Mouse (Mus musculus) heart, embryonic 10.5 days (tissue): ENCODE measurements around the gene Adamtsl3. TPM values are rescaled to one million over a fixed set of nuclear protein-coding genes. Genes with fewer than 3 reads are reported as not detected.

Experiments
- DNase-seq: peaks from one replicate; pipeline ENCODE4 v3.0.0-alpha.2; 2017; ENCODE audit warnings: low spot score
- H3K27ac ChIP-seq: fragments of 300-500 bp; sonication (generic); 2 replicates; pipeline ENCODE4 v1.5.1; 2016; ENCODE audit warnings: mild to moderate bottlenecking
- H3K27me3 ChIP-seq: fragments of 300-500 bp; sonication (generic); 2 replicates; pipeline ENCODE4 v1.6.1; 2016; ENCODE audit warnings: mild to moderate bottlenecking; ENCODE audit not compliant: poor library complexity, insufficient read depth, severe bottlenecking
- H3K36me3 ChIP-seq: fragments of 300-500 bp; sonication (generic); 2 replicates; pipeline ENCODE4 v1.6.1; 2016; ENCODE audit warnings: mild to moderate bottlenecking, moderate library complexity
- H3K4me1 ChIP-seq: fragments of 300-500 bp; sonication (generic); 2 replicates; pipeline ENCODE4 v1.6.1; 2016; ENCODE audit warnings: mild to moderate bottlenecking
- H3K4me3 ChIP-seq: fragments of 300-500 bp; sonication (generic); 2 replicates; pipeline ENCODE4 v1.5.1; 2016; ENCODE audit warnings: mild to moderate bottlenecking, moderate library complexity
- H3K9me3 ChIP-seq: fragments of 300-500 bp; sonication (generic); 2 replicates; pipeline ENCODE4 v1.6.1; 2016; ENCODE audit warnings: mild to moderate bottlenecking, moderate library complexity
- WGBS: fragments of 180-500 bp; shearing (Covaris S2); methylation state at CpG from one replicate; pipeline ENCODE4 v1.1.7; 2016; 5-methylcytosine and 5-hydroxymethylcytosine counted together
- polyA plus RNA-seq: library from polyadenylated mRNA; unstranded; fragments of >200 nt; fragmentation: Nextera tagmentation; extraction: Ambion mirVana; gene quantifications from 2 replicates; pipeline ENCODE4 v1.2.1, GENCODE M21; 2016

Adamtsl3 gene
- polyA plus RNA-seq, 1 experiment from 2014 or later: 0.06 TPM

- Histone ChIP-seq H3K27ac (no peak overlapping the region), H3K36me3 (no peaks in the 10 kb centered on the region), H3K9me3 (no peaks in the 10 kb centered on the region), H3K4me3 (no peak overlapping the region), H3K27me3 (no peaks in the 10 kb centered on the region), H3K4me1 (no peaks in the 10 kb centered on the region)
- DNase-seq: peak; percentile 58
- WGBS: 39% methylated on average over 2 of the region's 2 CpGs
These were observed 122.9 kb downstream of the Adamtsl3 start for GRCm38 (mm10) chr7:82458376-82458775.

GRCm38 (mm10) chr7:82462921-82463523, 127.5 kb downstream of the Adamtsl3 start:
- no peak overlapping the region for H3K4me3 ChIP-seq
- no peaks in the 10 kb centered on the region for H3K27me3 ChIP-seq
- peak; percentile 35 for DNase-seq
- no peaks in the 10 kb centered on the region for H3K9me3 ChIP-seq
- H3K36me3 ChIP-seq: no peaks in the 10 kb centered on the region
- H3K27ac ChIP-seq: no peak overlapping the region
- WGBS: 88% methylated on average over 10 of the region's 10 CpGs
- no peaks in the 10 kb centered on the region for H3K4me1 ChIP-seq

- Histone ChIP-seq H3K9me3 (no peaks in the 10 kb centered on the region), H3K4me3 (no peak overlapping the region), H3K36me3 (no peaks in the 10 kb centered on the region), H3K4me1 (no peaks in the 10 kb centered on the region), H3K27me3 (no peaks in the 10 kb centered on the region), H3K27ac (no peak overlapping the region)
- no peak for DNase-seq
- WGBS: 58% methylated on average over 2 of the region's 2 CpGs
These were observed 128.9 kb downstream of the Adamtsl3 start for GRCm38 (mm10) chr7:82464364-82464763.

GRCm38 (mm10) chr7:82465437-82465836, 129.9 kb downstream of the Adamtsl3 start:
- Histone ChIP-seq H3K27ac (no peak overlapping the region), H3K36me3 (no peaks in the 10 kb centered on the region), H3K9me3 (no peaks in the 10 kb centered on the region), H3K27me3 (no peaks in the 10 kb centered on the region), H3K4me3 (no peak overlapping the region), H3K4me1 (no peaks in the 10 kb centered on the region)
- whole genome bisulfite sequencing: 63% methylated on average over 6 of the region's 6 CpGs
- DNase-seq: no peak

- peak; percentile 60 for DNase-seq
- Histone ChIP-seq H3K27ac (no peak overlapping the region), H3K36me3 (no peaks in the 10 kb centered on the region), H3K27me3 (no peaks in the 10 kb centered on the region), H3K4me1 (no peaks in the 10 kb centered on the region), H3K4me3 (no peak overlapping the region), H3K9me3 (no peaks in the 10 kb centered on the region)
- WGBS: 82% methylated on average over 16 of the region's 16 CpGs
These were observed 141.1 kb downstream of the Adamtsl3 start for GRCm38 (mm10) chr7:82476441-82477221.

GRCm38 (mm10) chr7:82478461-82478860, 143.0 kb downstream of the Adamtsl3 start:
- H3K27me3 ChIP-seq: no peaks in the 10 kb centered on the region
- peak; percentile 20 for DNase-seq
- no peaks in the 10 kb centered on the region for H3K36me3 ChIP-seq
- H3K27ac ChIP-seq: no peak overlapping the region
- 73% methylated on average over 3 of the region's 3 CpGs for WGBS
- H3K4me3 ChIP-seq: no peak overlapping the region
- H3K4me1 ChIP-seq: no peaks in the 10 kb centered on the region
- no peaks in the 10 kb centered on the region for H3K9me3 ChIP-seq

GRCm38 (mm10) chr7:82478861-82479755, 143.6 kb downstream of the Adamtsl3 start:
- 80% methylated on average over 10 of the region's 10 CpGs for WGBS
- no peaks in the 10 kb centered on the region for H3K9me3 ChIP-seq
- DNase-seq: peak; percentile 60
- H3K27ac ChIP-seq: no peak overlapping the region
- no peaks in the 10 kb centered on the region for H3K27me3 ChIP-seq
- no peaks in the 10 kb centered on the region for H3K4me1 ChIP-seq
- H3K4me3 ChIP-seq: no peak overlapping the region
- no peaks in the 10 kb centered on the region for H3K36me3 ChIP-seq

- 71% methylated on average over 3 of the region's 3 CpGs for WGBS
- no peaks in the 10 kb centered on the region for H3K9me3 ChIP-seq
- peaks cover 11% of the 10 kb centered on the region for H3K4me1 ChIP-seq
- H3K27ac ChIP-seq: no peak overlapping the region
- no peaks in the 10 kb centered on the region for H3K36me3 ChIP-seq
- DNase-seq: no peak
- H3K27me3 ChIP-seq: no peaks in the 10 kb centered on the region
- no peak overlapping the region for H3K4me3 ChIP-seq
These were observed 147.9 kb downstream of the Adamtsl3 start for GRCm38 (mm10) chr7:82483426-82483825.

DNA sequence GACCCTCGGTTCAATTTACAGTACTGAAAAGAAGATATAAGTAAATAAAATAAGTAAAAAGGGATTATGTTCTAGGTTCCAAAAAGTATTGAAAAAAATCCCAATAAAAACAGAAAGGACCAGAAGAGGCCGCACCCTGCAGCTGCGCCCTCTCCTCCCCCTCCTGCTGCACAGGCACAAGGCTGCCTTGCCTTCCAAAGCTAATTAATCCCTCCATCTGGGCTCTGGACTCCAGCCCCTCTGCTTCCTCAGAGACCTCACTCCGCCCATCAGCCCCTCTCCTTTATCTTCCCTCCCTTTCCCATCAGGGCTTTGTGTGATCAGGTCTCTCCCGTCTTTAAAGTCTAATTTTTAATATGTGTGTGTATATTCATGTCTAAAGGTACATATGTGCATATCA, 149.3 kb downstream of the Adamtsl3 start:
- no peaks in the 10 kb centered on the region for H3K27me3 ChIP-seq
- no peaks in the 10 kb centered on the region for H3K36me3 ChIP-seq
- no peaks in the 10 kb centered on the region for H3K9me3 ChIP-seq
- H3K4me3 ChIP-seq: no peak overlapping the region
- DNase-seq: peak; percentile 24
- WGBS: 66% methylated on average over 5 of the region's 5 CpGs
- peak overlapping the region; percentile 36; the same call in 1 of the 2 replicates for H3K27ac ChIP-seq
- peaks cover 11% of the 10 kb centered on the region for H3K4me1 ChIP-seq

DNA sequence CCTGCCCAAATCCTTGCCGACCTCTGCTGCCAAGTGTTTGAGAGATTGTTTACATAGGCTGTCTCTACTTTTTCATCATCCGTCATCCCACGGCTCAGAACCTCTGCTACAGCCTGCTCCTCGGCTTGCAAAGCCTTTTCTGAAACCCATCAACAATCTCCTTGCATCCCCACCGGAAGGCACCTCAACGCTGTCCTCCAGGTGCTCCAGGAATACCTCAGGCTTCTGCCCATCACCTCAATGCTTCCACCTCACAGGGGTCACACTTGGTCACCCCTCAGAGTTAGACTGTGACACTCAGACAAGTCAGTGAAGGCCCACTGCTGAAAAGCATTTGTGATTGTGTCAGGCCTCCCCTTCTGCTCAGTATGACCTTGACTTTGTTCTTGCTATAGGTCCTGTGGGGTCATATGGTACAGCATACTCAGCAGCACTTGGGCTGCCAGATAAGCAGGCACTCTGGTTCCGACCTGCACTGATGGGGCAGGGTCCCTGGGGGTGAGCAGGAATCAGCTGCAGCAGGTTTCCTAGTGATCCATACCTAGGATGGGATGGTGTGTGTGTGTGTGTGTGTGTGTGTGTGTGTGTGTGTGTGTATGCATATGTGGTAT, 150.0 kb downstream of the Adamtsl3 start:
- WGBS: 50% methylated on average over 7 of the region's 7 CpGs
- Histone ChIP-seq H3K4me1 (peaks cover 11% of the 10 kb centered on the region), H3K27ac (peak overlapping the region; percentile 69)

DNA sequence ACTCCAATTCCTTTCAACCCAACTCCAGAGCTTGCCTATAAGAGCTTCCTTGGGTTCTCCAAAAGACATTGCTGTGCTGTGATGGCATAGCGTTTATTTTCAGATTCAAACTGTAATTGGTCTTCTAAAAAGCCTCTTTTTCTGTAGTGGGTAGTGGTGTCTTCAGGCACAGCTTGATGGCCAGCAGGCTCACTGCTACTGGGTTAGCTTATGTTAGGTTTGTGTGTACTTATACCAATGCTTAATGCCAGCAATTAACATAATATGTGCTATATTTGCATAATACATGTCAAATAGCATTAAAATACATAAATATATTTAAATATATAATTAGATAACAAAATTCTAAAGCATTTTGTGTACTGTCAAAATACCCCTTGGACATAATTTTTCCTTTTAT, 155.5 kb downstream of the Adamtsl3 start:
- Histone ChIP-seq H3K4me1 (no peaks in the 10 kb centered on the region), H3K27me3 (no peaks in the 10 kb centered on the region), H3K4me3 (no peak overlapping the region), H3K36me3 (no peaks in the 10 kb centered on the region), H3K27ac (no peak overlapping the region), H3K9me3 (no peaks in the 10 kb centered on the region)
- 77% methylated on average over 1 of the region's 1 CpGs for WGBS
- no peak for DNase-seq

More for the DNA sequence above, 150.0 kb downstream of the Adamtsl3 start:
- peak; percentile 58 for DNase-seq
- H3K9me3 ChIP-seq: no peaks in the 10 kb centered on the region
- H3K36me3 ChIP-seq: no peaks in the 10 kb centered on the region
- no peak overlapping the region for H3K4me3 ChIP-seq
- H3K27me3 ChIP-seq: no peaks in the 10 kb centered on the region

DNA sequence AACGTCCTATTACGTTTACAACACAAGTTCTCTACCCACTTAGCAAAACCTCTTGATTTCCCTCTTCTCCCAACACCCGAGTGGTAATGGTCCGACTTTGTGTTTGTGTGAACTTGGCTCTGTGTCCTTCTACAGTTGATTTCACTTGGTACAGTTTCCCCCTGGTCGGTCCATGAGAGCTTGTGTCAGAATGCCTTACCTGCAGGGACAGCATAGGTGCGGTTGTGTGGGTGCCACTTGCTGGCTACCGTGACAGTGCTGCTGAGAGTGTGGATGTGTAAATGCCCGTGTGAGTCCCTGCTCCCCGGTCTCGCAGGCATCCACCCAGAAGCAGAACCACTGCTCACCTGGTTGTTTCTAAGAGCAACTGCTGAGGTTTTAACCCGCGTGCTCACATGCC, 157.4 kb downstream of the Adamtsl3 start:
- peak; percentile 52 for DNase-seq

More for the DNA sequence above, 157.4 kb downstream of the Adamtsl3 start:
- Histone ChIP-seq H3K9me3 (no peaks in the 10 kb centered on the region), H3K27me3 (no peaks in the 10 kb centered on the region), H3K4me3 (no peak overlapping the region), H3K27ac (no peak overlapping the region), H3K4me1 (no peaks in the 10 kb centered on the region), H3K36me3 (no peaks in the 10 kb centered on the region)
- WGBS: 88% methylated on average over 12 of the region's 12 CpGs
